Mouse (Mus musculus) neural tube, embryonic 10.5 days (tissue): Measurements from ENCODE around the gene Pomt1.
"Not testable (repeated sequence)": the region's sequence is repeated elsewhere in the genome, so short reads cannot be mapped to it uniquely, and the experiment has no call there.

Experiments
- DNase-seq: peaks from one replicate; pipeline ENCODE4 v3.0.0-alpha.2; 2017; ENCODE audit warnings: low spot score; ENCODE audit errors: extremely low spot score

Gene Pomt1

DNA sequence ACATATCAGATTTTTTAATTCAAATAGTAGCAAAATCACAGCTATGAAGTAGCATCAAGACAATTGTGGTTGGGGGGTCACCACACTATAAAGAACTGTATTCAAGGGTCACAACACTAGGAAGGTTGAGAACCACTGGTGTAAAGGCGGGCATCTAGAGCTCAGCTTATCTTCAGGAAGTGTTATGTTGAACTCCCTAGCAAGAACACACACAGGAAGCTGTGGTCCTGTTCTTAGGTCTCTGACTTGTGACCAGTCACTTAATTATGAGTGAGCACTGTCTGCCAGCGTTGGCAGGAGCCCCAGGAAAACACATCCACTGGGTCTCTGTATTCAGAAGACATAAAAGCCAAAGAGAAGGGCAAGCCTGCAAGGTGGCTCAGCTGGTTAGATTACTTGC is 45.9 kb downstream of the Pomt1 start:
- no peak for DNase-seq

DNA sequence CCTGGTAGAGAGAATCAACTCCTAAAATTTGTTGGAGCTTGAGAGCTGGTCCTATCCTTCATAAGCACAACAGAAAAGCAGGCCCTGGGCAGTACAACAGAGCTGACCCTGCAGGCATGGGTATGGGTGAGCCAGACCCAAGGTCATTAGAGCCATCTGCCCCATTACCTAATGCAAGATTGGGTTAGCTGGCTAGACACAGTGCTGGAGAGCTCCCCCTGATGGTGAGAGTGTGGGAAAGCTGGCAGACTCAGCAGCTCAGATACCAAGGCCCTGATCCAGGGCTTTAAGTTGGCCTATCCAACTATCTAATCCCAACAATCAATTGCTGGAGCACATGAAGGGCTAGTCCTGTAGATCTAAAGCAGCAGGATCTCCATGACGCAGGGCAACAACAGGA is 46.3 kb downstream of the Pomt1 start:
- no peak for DNase-seq

DNA sequence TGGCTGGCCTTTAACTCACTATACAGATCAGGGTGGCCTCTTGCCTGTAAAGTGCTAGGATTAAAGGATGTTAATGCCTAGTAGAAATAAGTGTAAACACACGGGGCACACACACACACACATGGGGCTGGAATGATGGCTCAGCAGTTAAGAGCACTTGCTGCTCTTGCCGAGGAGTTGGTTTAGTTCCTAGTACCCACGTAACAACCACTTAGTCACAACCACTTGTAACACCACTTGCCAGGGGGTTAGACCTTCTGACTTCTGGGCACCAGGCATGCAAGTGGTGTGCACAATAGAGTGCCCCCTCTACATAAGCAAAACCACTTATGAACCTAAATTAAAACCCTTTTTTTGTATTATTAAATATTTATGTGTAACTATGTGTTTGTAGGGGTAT is 47.6 kb downstream of the Pomt1 start:
- DNase-seq = no peak

DNA sequence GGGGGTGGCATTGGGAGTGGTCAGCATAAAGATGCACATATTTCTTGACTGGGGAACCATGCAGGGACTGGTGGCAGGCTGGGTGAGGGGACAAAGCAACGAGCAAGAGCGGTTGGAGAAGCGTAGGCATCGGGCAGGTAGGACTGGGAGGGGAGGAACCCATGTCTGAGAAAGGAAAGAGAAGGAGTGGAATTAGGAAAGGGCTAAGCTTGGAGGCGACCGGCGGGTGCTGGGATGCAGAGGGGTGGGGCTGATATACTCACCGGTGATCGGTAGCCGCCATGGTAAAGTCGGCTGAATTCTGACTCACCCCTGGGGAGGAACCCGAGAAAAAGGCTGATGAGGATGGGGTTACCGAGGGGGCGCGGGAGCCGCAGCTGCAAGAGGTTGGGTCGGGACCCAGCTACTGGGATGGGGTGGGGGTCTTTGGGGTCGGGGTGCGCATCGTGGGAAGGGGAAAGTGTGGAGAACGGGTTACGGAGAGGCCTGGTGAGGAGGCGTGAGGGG is 51.0 kb downstream of the Pomt1 start, which contains the start of gene Golga2:
Golga2 (plus strand) TSS at position 51 of the 507 bp plus-strand sequence.
- DNase-seq = no peak

DNA sequence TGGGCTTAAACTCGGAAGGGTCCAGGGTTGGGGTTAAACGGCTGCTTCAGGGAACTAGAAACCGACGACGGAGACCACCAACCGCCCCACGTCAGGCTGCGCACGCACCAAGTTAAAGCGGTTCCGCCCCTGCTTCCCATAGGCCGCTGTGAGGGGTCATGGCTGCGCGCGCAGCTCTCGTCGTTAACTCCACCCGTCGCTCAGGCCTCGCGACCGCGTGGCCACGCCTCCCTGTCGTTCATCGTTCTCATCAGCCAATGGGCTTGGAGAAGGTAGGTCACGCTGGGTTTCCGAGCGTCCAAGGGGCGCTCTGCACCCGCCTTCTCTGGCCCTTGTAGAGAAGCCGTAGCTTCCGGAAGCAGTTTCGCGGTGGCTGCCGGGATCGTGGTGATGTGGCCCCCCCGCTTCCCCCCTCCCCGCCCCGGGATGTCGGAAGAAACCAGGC is 51.6 kb downstream of the Pomt1 start, which contains the start of gene Swi5:
Swi5 (minus strand) TSS at position 153 of the 445 bp plus-strand sequence.
- DNase-seq = peak; percentile 98

DNA sequence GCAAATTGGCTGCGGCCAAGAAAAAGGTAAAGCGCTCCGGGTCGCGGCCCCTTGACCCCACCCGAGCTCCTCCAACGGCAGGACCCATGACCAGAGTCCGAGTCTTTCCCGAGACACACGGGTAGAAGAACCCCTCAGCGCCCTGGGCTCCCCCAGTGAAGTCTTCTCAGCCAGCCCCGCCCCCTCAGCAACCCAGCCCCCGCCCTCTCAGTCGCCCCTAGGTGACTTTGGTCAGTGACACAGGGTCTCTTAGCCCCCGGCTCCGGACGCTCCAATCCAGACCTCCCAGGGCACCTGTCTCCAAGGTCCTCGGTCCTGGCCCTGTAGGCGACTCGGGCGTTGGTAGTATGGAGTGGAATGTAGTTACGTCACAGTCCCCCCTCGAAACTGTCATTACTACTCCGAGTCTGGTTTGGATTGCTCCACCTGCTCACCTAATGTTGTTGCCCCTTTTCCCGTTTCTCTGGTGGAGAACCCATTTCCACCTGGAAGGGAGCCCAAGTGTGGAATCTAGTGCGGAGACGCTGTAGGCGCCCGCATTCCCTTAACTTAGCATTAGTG is 52.1 kb downstream of the Pomt1 start:
- no peak for DNase-seq

DNA sequence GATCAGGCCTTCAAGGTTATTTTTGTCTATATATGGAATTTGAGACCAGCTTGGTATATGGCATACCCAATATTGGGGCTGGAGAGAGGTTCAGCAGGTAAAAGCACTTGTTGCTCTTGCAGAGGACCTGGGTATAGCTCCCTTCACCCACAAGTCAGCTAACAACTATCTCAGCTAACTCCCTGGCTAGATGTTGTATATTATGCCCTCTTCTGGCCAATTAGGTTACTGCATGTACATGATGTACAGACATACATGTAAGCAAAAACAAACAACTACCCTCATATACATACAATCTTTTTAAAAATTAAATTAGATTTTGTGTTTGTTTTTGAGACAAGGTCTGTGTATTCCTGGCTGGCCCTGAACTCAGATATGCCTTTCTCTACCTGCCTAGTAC is 53.2 kb downstream of the Pomt1 start:
- no peak for DNase-seq

DNA sequence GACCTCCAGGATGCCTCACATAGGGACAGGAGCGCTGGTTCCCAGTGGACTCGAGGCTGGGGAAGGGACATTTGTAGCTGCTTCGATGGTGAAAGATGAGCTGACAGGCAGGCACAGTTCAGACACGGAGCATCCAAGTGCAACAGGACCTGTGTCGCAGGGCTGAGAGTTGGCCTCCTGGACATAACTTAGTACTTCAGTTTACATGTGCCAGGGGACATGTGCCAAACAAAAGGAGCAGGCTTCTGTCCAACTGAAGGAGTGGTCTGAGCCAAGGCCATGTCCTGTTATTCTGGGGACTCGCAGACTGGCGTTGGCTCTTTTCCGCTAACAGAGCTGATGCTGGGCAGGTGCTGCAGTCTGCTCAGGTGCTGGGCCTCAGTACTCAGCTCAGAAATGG is 58.0 kb downstream of the Pomt1 start:
- no peak for DNase-seq

DNA sequence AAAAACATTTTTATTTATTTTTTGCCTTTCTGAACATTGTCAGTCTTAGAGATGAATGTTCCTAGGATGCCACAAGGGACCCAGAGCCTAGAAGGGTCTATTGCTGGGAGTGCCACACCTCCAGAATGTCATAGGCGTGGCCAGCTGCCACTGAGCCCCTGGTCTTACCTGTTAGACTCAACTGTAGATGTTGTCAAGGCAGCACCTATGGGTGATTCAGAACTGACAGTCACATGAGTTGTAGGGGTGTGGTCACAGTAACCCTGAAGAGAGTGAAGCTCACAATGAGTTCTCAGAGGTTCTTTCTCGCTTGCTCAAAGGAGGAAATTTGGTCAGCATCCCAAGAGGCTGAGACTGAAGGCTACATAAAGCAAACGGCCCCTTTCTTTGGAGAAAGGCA is 58.9 kb downstream of the Pomt1 start:
- DNase-seq = no peak

DNA sequence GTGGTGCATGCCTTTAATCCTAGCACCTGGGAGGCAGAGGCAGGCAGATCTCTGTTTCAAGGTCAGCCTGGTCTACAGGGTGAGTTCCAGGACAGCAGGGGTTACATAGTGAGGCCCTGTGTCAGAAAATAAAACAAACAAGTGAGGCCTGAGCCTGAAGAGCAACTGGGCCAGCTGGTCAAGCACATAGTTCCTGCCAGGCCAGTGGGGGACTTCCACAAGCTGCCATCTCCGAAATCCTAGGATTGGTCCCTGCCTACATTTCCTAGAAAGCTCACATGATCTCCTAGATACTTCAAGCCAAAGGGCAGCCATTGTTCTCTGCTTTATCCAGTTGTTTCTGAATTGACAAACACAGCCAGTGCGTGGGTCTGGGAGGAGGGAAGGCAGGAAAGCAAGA is 59.5 kb downstream of the Pomt1 start:
- DNase-seq = not testable (repeated sequence)

DNA sequence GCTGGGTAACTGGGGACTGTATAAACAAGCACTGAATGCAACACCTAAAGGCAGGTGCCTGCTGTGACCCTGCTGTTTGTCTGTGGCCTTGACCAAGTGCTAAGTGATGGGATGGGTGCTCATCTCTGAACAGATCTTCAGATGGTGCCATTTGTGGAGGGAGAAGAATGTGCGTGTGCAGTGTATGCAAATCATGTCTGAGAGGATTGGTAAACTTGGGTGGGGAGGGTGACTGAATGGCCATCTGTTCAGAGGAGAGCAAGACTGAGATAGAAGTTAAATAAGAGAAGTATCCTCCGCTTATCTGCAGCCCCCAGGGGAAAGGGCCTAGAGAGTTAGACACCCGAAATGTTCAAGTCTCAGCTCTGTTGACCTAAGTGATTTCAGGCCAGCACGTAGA is 63.1 kb downstream of the Pomt1 start:
- DNase-seq = no peak

DNA sequence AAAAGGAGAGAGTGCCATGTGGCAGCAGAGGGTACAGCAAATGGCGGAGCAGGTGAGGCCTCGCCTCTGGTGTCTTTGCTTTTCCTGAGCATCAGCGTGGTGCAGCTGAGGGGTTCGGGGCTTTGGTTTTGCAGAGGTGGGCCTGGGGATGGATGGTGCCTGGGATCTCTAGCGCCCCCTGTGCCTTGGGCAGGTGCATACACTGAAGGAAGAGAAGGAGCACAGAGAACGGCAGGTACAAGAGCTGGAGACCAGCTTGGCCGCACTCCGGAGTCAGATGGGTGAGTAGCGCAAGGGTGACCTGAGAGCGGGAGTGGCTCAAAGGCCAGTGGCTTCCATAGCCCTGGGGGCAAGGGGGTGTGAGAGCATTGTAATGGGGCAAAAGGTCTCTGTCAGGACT is 66.6 kb downstream of the Pomt1 start:
- no peak for DNase-seq

DNA sequence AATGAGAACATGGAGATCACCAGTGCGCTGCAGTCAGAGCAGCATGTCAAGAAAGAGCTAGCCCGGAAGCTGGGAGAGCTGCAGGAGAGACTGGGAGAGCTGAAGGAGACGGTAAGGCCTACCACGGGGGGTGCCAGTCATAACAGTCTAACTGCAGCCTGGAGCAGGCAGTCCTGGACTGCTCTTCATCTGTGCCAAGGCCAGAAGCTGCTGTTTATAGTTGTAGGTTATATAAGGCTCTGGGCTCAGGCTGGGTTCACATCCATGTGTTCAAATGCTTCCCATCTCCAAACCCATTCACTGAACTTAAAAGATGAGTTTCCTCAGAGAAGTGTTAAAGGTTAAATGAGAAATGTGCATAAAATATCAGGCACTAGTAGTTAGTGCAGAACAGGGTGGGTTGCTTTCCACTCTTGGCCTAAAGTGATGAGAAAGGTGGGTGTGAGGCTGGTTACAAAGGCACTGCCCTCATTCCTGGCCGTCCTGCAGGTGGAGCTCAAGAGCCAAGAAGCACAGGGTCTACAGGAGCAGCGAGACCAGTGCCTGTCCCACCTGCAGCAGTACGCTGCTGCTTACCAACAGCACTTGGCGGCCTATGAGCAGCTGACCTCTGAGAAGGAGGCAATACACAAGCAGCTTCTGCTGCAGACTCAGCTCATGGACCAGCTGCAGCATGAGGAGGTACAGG is 67.9 kb downstream of the Pomt1 start:
- DNase-seq = peak; percentile 72
